Mouse (Mus musculus) gastrocnemius, postnatal 14 days (tissue): ENCODE measurements at regions not wholly inside any gene's neighbourhood (a gene's known extent, or its start where the extent isn't known, plus 50 kb on each side); places are given as distances from the start of the nearest gene placed in this dataset.
A peak's percentile ranks its signal among the peaks of the same experiment; 100 is the strongest.

Experiments used
- DNase-seq: peaks from one replicate; pipeline ENCODE4 v3.0.0; 2021; ENCODE audit warnings: mixed read lengths
- intact Hi-C: fragments of 180-260 bp; cut with DNase I; formaldehyde crosslinking; loops from one replicate; pipeline ENCODE4 v1.15.1; 2025; ENCODE audit warnings: low total_unique reads

GRCm38 (mm10) chr10:42131798-42132197 lies 113.6 kb upstream of the Armc2 start:
- DNase-seq = no peak
- intact Hi-C loops = no loop called here

- DNase-seq = peak; percentile 43
- intact Hi-C loops = no loop called here
These were observed 113.1 kb upstream of the Armc2 start for GRCm38 (mm10) chr10:42131298-42131697.

- no peak for DNase-seq
- intact Hi-C loops = no loop called here
These were observed 109.7 kb upstream of the Armc2 start for GRCm38 (mm10) chr10:42127865-42128419.

GRCm38 (mm10) chr10:42126816-42127215 lies 108.6 kb upstream of the Armc2 start:
- intact Hi-C loops = no loop called here
- DNase-seq = no peak

GRCm38 (mm10) chr10:42122768-42123635 lies 104.8 kb upstream of the Armc2 start:
- DNase-seq = no peak
- intact Hi-C loops = no loop called here

- no peak for DNase-seq
- intact Hi-C loops = no loop called here
These were observed 103.7 kb upstream of the Armc2 start for GRCm38 (mm10) chr10:42121984-42122383.

GRCm38 (mm10) chr10:42119326-42119725 lies 101.1 kb upstream of the Armc2 start:
- intact Hi-C loops = no loop called here
- no peak for DNase-seq

GRCm38 (mm10) chr10:42118361-42119188 lies 100.3 kb upstream of the Armc2 start:
- intact Hi-C loops = no loop called here
- no peak for DNase-seq

GRCm38 (mm10) chr10:42117523-42117922 lies 99.3 kb upstream of the Armc2 start:
- no peak for DNase-seq
- intact Hi-C loops = no loop called here

- DNase-seq = no peak
- intact Hi-C loops = no loop called here
These were observed 97.7 kb upstream of the Armc2 start for GRCm38 (mm10) chr10:42115920-42116298.

GRCm38 (mm10) chr10:42115224-42115919 lies 97.1 kb upstream of the Armc2 start:
- intact Hi-C loops = no loop called here

GRCm38 (mm10) chr10:42110704-42111103 lies 92.5 kb upstream of the Armc2 start:
- intact Hi-C loops = no loop called here
- DNase-seq = no peak

More at GRCm38 (mm10) chr10:42115224-42115919, 97.1 kb upstream of the Armc2 start:
- no peak for DNase-seq

GRCm38 (mm10) chr10:42108294-42109014 lies 90.2 kb upstream of the Armc2 start:
- DNase-seq = no peak
- intact Hi-C loops = no loop called here

GRCm38 (mm10) chr10:42107437-42108293 lies 89.4 kb upstream of the Armc2 start:
- intact Hi-C loops = no loop called here
- DNase-seq = no peak

- peak; percentile 56 for DNase-seq
- intact Hi-C loops = no loop called here
These were observed 88.4 kb upstream of the Armc2 start for GRCm38 (mm10) chr10:42106611-42107010.

GRCm38 (mm10) chr10:42105083-42105482 lies 86.8 kb upstream of the Armc2 start:
- intact Hi-C loops = no loop called here
- DNase-seq = no peak

- intact Hi-C loops = no loop called here
- no peak for DNase-seq
These were observed 84.1 kb upstream of the Armc2 start for GRCm38 (mm10) chr10:42102320-42102719.

GRCm38 (mm10) chr10:42101096-42101495 lies 82.9 kb upstream of the Armc2 start:
- DNase-seq = no peak
- intact Hi-C loops = no loop called here
